Mouse (Mus musculus) lung, adult 18-20 months (tissue): Measurements from ENCODE around the gene Pdzd8.

Source experiments
- DNase-seq, 2 experiments: peaks; one replicate each; pipeline ENCODE4 v3.0.0; 2022; ENCODE audit warnings: mixed read lengths in 2 of 2

The Pdzd8 gene

DNA sequence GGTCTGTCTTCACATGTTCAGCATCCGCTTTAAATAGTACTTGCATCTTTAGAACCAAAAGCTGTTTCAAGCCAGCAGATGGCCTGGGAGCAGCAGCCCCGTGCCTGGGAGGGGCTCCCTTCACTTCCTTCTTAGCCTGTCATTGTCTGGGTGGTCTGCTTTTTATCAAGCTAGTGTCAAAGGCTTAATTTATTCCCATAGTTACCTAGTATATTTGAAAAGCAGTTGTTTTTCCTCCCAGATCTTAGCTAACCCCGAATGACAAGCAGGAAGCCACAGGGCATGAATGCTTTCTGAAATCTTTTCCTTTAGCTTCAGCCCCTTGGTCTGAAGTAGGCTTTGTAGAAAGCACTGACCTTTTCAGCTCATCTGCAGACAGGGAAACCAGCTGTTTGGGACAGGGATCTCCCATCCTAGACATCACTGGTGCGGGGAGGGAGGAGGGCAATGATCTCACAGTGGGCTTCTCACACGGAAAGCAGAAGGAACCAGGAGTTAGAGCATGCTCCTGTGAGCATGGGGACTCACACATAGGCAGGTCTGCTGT lies 78.1 kb downstream of the Pdzd8 start:
- DNase-seq: no peak

DNA sequence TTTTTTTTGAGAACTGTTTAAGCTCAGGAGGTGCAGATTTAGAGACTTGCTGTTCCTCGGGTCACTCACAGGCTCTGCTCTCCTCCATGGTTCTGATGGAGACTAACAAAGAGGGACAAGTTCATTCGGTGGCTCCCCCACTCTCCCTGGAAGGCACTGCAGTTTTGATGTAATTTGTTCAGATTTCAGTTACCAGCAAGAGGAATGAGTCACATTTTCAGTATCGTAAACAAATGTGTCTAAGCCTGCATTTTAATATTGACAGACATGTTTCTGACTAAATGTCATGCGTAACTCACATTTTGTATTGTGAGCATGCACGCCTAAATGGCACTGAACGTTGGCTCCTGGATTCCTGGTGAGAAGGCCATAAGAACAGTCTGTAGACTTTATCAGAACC lies 79.7 kb downstream of the Pdzd8 start:
- DNase-seq: no peak

DNA sequence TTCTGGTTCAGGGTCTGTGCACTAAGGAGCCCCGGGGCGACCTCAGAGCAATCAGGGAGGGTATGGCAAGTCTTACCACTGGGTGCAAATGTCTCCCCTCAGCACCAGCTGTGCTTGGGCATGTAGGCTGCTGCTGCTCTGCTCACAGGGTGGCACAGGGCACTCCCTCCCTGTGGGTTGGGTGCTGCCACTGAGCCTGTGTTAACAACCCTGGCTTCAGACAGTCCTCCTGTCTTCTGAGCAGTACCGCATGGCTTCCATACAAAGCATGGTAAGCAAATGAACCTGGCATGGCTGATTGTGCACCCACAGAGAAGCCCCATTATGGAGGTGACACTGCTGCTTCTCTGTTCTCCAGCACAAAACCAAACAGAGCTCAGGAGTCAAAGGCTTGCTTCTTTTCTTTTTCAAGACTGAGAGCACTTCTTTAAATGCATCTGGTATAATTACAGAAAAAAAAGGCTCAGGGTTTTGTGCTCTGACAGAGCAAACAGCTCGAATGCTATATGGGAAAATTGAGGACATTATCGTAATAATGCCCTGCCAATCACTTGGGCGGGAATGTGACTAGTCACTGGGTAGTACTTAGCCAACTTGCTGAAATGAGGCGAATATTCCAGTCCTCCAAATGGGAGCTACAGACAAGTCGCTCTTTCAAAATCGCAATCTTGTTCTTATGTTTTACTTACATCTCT lies 80.6 kb downstream of the Pdzd8 start:
- DNase-seq: no peak

DNA sequence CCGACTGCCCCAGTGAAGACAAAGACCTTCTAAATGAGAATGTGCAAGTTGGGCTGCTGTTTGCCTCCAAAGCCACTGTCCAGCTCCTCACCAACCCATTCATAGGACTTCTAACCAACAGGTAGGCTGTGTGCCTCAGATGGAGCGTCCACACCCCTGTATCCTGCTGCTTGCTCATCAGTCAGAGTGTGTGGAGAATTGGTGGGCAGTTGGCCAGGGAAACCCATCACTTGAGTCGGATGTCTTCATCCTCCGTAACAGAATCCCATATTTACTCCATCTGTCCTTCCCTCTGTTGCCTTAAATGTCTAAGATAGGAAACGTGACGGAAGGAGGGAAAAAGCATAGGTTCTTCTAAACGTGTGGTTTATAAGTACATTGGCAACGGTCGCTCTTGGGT lies 82.4 kb downstream of the Pdzd8 start:
- no peak for DNase-seq

DNA sequence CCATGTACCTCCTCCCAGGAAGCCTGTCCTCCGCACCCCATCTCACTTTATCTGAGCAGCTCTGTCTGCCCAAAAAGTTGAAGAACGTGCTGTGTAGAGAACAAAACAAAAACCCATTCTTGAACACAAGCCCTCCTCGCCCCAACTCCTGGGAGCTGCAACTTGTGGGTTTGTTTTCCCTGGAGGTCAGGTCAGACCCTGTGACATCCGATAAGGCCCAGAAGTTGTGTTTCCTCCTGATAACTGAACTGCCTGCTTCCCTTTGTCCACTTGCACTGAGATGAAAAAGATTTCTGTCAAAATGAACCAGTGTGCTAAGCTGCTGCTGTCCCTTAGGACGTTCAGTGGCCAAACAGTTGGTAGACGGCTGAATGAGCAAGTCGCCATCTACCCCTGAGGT lies 84.0 kb downstream of the Pdzd8 start:
- DNase-seq: no peak

DNA sequence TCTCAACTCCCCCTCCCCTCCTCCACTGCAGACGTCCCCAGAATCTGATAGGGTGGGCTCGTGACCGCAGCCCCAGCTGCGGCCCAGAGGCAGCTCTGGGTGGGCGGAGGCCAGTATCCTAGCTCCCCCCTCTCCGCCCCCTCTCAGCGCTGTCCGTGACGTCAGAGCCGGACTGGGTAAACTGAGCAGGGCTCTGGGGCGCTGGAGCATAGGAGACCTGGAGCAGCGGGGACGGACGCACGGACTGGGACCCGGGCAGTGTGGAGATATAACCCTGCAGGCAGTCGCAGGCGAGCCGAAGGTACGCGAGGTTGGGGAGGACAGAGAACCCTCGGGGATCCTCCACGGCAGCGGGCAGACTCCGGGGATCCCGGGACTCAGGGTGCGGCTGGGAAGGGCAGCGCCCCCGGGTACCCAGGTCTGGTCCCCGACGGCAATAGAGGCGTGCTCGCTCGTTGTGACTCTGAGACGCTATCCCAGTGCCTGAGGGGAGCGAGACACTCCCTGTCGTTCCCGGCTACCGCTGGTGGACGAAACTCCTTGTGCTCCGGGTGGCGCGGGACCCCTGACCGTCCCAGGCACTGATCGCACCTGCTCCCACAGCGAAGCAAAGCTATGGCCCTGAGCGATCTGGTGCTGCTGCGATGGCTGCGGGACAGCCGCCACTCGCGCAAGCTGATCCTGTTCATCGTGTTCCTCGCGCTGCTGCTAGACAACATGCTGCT lies 84.7 kb downstream of the Pdzd8 start, which contains the start of gene Slc18a2:
Gene Slc18a2, plus strand, starts transcription at position 179 of the 725 bp plus-strand sequence.
- no peak for DNase-seq

DNA sequence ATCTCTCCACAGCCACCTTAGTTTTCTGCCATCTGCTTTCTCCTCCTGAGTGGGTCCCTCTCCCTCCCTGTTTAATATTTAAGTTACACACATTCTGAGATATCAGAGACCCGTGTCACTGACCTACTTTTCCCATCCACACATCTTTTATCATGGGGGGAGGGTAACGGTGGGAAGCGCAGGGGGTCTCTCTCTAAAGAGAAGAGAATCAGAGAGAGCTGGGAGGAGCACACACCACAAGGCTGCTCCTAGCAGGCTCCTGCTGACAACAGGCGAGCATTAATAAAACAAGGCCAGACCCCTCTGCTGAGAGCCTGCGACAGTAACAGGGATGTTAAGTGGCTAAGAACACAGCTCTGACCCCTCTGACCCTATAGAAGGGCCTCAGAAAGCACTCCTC lies 85.9 kb downstream of the Pdzd8 start:
- no peak for DNase-seq

DNA sequence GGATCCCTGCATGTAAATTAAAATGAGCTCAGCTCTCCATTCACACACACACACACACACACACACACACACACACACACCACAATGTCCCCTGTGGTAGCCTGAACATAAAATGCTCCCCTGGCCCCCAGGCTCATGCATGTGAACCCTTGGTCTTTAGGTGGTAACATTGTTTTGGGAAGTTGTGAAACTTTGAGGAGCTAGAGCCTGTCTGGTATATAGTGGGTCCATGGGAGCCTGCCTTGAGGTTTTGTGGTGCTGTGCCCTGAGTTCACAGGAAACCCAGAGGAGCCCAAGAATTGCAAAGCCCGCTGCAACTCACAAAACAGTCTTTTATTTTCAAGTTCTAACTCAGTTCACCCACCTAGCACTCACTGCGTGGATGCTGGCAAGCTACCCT lies 92.9 kb downstream of the Pdzd8 start:
- DNase-seq: no peak

DNA sequence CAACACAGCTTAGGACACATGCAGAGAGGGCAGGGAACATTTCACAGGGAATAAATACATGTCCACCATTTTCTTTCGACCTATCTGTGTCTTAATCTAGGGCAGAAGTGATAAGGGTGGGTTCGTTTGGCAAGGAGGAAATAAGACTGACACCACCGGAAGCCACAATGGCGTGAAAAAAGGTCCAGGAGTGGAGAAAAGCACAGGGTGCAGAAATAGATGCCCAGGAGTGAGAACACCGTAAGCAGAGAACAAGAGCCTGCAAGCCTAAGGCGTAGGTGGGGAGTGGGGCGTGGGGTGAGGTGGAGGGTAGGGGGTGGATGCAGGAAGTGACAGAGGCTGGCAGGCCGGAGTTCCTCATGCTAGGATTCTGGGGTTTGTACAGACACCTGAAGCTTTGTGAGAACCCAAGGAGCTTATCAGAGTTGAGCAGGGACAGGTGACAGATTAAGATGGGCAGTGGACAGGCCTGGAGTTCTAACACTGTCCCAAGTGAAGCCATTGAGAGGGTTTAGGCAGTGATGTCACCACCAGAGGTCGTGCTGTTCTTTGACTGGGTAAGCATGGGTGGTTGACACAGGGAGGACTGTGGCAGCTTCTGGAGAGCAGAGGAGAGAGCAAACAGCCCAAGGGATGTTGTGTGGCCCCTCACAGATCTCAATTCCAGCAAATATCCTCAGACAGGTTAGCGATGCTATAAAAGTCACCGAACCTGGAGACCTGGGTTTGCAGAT lies 96.9 kb downstream of the Pdzd8 start:
- no peak for DNase-seq

DNA sequence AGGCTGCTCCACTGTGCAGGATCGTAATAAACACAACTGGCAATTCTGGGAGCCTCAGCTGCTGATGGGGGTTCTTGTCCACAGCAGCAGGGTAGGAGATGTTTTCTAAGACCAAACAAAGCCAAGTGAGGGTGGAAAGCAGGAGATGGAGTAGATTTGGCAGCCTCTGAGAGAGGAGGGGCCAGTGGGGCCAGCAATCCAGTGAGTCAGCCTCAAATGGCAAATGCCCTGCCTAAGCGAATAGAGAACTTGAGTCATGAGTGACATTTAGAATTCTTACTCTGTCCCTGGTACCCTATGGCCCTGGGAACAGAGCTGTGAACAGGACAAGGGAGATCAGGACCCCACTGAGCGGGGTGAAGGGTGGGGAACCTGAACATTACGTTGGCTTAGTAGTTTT lies 97.4 kb downstream of the Pdzd8 start:
- no peak for DNase-seq
